Mouse (Mus musculus) kidney, adult 18-20 months (tissue): Measurements from ENCODE around the gene Pde10a.
"Not testable (repeated sequence)": the region's sequence is repeated elsewhere in the genome, so short reads cannot be mapped to it uniquely, and the experiment has no call there.

Source experiments
- DNase-seq: peaks from one replicate; pipeline ENCODE4 v3.0.0; 2021

The Pde10a gene

GRCm38 (mm10) chr17:8658751-8659454 is 133.7 kb downstream of the Pde10a start:
- peak; percentile 65 for DNase-seq

DNA sequence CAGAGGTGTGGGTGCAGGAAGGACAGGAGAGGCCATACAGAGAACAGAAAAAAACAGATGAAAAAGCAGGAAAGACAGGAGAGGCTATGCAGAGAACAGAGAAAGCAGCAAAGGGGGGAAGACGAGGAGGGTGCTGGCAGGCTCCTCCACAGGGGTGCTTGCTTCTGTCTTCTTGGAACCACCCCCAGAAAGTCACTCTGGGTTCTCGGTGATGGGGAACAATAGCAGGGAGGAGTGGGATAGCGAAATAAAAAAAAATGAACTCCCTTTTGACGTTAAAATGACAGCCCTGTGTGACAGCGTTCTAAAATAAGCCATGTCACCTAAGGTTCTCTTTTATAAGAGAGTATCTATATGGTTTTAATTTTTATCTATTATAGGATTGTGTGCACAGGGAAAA is 141.7 kb downstream of the Pde10a start:
- no peak for DNase-seq

GRCm38 (mm10) chr17:8674651-8675050 is 149.5 kb downstream of the Pde10a start:
- DNase-seq, result no peak

GRCm38 (mm10) chr17:8686356-8686755 is 161.2 kb downstream of the Pde10a start:
- no peak for DNase-seq

GRCm38 (mm10) chr17:8688096-8688495 is 162.9 kb downstream of the Pde10a start:
- no peak for DNase-seq

DNA sequence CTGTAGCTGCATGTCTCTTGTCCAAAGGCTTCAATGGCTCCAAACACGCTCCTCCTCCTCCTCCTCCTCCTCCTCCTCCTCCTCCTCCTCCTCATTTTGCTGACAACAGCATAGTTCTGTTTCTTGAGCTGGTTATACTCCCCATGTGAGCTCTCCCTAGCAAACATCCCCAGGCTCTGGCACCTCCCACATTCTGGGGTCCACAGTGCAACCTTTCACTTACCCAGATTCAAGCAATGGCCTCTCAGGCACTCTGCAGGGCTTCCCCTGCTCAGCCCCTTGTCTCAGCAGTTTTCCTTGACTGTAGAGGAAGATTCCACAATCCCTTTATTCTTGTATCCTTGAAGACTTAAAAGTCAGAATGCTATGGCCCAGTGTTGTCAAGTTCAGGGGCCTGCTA is 173.1 kb downstream of the Pde10a start:
- peak; percentile 27 for DNase-seq

DNA sequence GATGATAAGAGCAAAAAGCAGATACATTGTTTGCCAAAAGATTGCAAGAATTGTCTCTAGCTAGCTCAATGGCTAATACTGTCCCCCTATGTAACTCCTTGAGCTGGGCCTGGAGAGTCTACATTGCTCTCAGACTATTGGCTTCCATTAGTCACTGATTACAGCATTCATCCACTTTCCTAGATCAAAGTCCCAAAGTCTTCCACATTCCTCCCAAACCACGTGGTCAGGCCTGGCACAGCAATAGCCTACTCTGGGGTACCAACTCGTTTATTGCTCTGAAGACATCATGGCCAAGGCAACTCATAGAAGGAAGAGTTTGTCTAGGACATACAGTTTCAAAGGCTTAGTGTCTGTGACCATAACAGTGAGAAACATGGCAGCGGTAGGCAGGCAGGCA is 173.6 kb downstream of the Pde10a start:
- peak; percentile 52 for DNase-seq

DNA sequence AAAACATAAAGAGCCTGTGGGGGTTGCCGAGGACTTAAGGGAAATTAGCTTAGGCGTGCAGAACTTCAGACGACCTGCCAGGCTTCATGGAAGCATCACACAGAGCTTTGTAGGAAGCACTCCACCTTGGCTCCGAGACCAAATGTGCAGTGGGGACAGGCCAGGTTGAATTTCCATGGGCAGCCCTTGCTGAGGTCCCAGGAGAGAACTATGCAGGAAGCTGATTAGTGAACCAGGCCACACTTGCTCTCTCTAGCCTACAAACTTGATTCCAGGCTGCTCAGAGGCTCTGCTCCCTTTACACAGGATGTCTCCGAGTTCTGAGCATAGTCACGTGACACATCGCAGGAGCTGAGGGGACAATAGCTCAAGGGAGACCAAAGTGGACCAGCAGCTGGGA is 175.9 kb downstream of the Pde10a start:
- no peak for DNase-seq

GRCm38 (mm10) chr17:8702503-8702902 is 177.3 kb downstream of the Pde10a start:
- DNase-seq, result no peak

GRCm38 (mm10) chr17:8708006-8708405 is 182.8 kb downstream of the Pde10a start:
- no peak for DNase-seq

GRCm38 (mm10) chr17:8712734-8713133 is 187.6 kb downstream of the Pde10a start:
- DNase-seq, result not testable (repeated sequence)

GRCm38 (mm10) chr17:8720961-8721360 is 195.8 kb downstream of the Pde10a start:
- no peak for DNase-seq

- DNase-seq, result no peak
Measured at GRCm38 (mm10) chr17:8724464-8724974, 199.3 kb downstream of the Pde10a start.

- DNase-seq, result no peak
Measured at GRCm38 (mm10) chr17:8728646-8729045, 203.5 kb downstream of the Pde10a start.

- DNase-seq, result no peak
Measured at GRCm38 (mm10) chr17:8729808-8730207, 204.6 kb downstream of the Pde10a start.

GRCm38 (mm10) chr17:8731073-8731472 is 205.9 kb downstream of the Pde10a start:
- DNase-seq, result no peak

DNA sequence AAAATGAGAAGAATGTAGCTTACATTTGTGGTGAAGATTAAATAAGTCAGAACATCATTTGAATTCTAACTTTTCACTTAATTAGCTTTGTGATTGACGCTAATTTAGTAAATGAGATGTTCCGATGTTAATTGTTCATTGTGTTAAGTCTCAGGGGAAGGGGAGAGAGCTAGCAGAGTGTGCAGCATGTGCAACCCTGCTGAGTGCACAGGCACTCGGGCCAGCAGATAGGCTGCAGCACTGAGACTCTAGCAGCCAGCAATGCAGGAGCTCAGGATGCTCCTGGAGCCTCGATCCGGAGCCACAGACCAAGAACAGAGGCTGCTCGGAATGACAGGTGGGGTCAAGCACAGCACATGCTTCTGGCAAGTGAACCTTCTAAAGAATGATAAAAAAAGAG is 211.1 kb downstream of the Pde10a start:
- DNase-seq, result no peak

GRCm38 (mm10) chr17:8742772-8743171 is 217.6 kb downstream of the Pde10a start:
- no peak for DNase-seq

DNA sequence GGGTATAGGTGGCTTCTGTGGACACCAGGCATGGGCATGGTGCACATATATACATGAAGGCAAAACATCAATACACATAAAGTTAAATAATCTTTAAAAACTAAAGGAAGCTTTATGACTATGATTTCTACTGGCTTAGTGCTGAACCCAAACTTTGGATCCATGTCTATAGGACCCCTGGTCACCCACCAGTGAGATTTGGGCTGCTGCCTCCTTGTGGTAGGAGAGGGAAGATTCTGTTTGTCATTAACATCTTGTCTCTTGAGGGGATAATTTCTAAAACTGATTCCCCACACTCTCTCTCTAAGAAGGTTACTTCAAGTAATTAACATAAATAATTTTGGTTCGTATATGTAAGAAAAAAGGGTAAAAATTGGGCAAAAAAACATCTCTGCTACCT is 220.2 kb downstream of the Pde10a start:
- no peak for DNase-seq

- DNase-seq, result no peak
Measured at GRCm38 (mm10) chr17:8749426-8749825, 224.3 kb downstream of the Pde10a start.

GRCm38 (mm10) chr17:8757576-8757975 is 232.4 kb downstream of the Pde10a start:
- DNase-seq, result no peak

DNA sequence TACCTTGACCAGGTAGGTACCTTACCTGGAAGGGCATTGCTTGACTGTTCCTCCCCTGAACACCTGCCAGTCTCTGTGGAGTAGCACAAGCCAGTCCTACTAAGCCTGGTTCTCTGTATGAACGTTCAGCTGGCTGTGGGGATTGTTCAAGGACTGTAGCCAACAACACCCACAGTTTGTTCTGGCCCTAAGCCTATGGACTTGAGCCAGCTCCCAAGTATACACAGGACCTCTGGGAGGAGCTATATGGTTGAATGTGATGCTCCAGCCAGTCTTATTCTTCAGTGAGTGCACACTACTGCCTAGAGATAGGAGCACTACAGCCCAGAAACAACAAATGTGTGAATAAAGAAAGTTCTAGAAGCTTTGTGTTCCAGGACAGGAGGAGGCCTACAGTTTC is 238.1 kb downstream of the Pde10a start:
- no peak for DNase-seq

- no peak for DNase-seq
Measured at GRCm38 (mm10) chr17:8765987-8766576, 240.9 kb downstream of the Pde10a start.

DNA sequence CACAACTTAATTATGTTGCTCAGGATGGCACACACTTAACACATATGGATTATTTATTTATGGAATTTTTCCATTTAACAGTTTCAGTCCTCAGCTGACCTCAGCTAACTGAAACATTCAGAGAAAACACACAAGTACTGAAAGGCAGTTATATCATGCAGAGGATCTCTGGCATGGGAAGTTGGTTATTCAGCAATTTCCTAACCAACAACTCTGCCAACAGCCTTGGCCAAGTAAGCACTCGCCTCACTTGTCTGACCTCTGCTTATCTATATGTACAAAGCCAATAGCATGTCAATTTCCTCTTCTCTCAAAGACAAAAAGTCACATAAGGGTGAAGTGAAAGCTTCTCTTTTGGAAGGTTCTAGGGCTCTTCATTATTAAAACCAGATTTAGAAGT is 244.0 kb downstream of the Pde10a start:
- DNase-seq, result no peak

DNA sequence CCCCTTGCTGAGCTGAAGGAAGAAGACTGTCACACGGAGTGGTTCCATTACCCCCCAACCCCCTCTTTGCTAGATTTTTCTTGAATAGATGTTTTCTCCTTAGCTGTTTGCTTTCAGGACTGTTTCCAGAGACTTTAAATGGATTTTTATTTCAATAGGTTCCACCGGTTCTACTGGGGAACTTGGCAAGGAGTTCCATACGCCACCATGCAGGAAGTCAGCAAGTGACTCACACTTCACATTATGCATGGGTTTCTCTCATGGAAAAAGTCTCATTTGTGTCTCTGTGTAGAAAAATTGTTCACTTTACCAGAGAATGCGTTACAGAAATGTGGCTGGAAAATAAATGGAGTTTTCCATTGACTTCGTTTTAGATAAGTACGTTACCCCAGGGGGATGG is 248.2 kb downstream of the Pde10a start:
- no peak for DNase-seq
